Mouse (Mus musculus): ENCODE measurements at regions not wholly inside any gene's neighbourhood (a gene's known extent, or its start where the extent isn't known, plus 50 kb on each side); places are given as distances from the start of the nearest gene placed in this dataset.
"Not testable (repeated sequence)": the region's sequence is repeated elsewhere in the genome, so short reads cannot be mapped to it uniquely, and the experiment has no call there.

DNA sequence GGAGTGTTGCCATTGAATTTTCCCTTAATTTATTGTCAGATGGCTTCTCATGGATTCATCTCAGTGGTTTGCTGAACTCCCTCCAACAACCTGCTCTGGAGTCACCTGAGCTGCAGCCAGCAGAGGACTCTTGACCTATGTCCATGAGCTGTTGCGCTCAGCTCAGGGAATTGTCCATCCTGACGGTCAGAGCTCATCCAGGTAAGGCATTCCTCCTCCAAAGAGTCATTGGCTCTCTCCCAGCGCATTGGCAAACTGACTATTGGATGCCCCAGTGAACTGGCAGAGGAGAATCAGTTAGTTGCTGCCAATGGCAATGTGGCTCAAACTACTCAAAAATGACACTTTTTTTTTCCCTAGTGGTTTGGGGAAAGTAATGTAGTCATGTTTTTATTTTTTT lies 345.3 kb upstream of the Fign start:
- in situ Hi-C loops (cut with MboI, MseI), result no loop called here

DNA sequence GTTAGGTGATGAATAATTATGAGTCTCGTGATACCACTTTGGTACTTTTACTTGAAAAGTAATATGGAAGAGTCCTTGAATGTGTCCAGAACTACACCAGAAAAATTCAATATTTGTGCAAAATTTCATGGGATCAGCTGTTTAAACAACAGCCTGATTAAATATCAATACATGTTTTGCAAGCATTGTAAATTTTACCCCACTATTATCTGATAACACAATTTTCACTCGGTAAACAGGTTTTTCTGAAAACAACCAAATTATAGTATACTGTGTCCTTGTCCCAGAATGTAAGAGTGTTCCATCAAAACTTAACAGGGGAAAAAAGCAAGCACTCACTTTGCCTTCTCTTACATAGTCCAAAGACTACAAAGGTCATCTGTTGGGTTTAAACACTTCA lies 343.1 kb upstream of the Fign start:
- in situ Hi-C loops (cut with MboI, MseI), result no loop called here

DNA sequence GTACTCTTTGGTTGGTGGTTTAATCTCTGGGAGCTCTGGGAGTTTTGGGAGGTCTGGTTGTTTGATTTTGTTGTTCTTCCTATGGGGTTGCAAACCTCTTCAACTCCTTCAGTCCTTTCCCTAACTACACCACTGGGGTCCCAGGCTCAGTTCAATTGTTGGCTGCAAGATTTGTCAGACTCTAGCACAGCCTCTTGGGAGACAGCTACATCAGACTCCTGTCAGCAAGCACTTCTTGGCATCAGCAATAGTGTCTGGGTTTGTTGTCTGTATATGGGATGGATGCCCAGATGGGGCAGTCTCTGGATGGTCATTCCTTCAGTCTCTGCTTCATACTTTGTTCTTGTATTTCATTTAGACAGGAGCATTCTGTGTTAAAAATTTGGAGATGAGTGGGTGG lies 319.3 kb upstream of the Fign start:
- in situ Hi-C loops (cut with MboI, MseI), result not testable (repeated sequence)

DNA sequence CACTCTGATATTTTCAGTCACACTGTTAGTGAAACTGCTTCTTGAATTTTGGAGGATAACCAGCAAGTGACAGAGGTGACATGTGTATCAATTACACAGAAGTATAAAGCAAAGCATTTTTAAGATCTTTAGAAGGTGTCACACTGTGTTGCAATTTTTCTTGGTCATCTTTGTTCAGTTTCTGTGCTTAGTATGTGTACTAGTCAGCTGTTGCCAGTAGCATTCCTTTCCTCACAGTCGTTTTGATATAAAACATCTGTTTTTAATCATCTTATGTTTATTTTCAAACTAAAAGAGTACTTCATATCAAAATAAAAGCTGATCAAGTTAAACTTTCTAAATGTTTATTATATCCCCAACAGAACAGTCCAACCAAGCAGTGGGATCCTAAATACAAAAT lies 316.0 kb upstream of the Fign start:
- in situ Hi-C loops (cut with MboI, MseI), result no loop called here

DNA sequence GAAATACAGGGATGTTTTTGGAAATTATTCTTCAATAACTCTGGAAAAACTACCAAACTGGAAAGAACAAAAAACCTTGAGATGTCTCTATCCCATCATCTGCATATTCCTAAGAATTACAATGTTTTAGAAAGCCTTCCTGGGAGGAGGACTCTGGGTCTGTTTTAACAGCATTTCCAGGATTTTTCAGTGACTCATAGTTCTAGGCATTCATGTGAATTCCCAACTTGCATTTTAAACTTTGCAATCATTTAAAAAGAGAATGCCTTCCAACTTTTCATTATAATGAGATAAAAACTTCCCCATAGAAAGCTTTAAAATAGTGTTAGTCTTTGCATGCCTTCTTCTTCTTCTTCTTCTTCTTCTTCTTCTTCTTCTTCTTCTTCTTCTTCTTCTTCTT lies 315.4 kb upstream of the Fign start:
- in situ Hi-C loops (cut with MboI, MseI), result no loop called here

DNA sequence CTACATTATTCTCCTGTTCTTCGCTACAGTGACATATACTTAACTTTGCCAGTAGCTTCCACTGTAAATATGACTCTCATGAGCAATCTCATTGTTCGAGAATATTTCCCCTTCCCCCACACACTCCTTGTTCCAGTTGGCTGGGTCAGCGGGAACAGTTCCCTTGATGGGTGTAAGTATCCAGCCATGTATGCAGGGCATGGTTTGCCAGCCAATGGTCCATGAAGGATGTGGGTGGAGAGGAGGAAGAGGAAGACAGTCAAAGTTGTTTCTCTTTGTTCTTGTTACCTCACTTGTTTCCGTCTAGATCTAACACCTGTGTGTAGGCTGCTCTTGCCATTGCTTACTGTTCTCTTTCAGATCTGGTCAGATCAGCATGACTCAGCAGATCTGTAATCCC lies 298.1 kb upstream of the Fign start:
- in situ Hi-C loops (cut with MboI, MseI), result no loop called here

DNA sequence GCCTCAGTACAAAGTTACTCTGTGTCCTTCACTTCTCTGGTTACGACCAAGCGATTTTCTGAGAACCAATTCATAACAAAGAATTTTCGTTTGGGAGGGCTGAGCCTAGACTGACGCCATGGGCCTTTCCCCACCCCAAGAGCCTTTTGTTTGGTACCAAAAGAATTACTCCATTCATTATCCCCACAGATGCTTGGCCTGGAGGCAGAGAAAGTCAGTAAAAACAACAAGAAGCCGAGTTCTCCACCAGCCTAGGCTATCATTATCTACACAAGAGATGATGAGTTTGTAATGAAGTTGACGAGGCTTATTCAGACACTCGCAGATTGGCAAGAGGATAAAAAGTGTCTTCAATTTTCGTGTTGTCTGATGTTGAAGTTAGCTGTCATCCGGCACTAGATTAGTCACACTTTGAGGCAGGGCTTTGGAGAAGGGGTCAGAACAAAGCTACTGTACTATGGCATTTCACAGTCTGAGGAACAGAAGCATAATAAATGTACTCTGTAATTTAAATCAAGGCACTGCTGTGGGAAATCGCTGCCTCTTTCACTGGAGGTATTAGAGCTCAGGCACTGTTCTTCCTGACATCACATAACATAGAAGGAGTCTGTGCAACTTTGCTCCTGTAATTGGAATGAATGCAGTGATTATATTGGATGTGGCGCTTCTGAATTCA lies 296.9 kb upstream of the Fign start:
- in situ Hi-C loops (cut with MboI, MseI), result no loop called here

DNA sequence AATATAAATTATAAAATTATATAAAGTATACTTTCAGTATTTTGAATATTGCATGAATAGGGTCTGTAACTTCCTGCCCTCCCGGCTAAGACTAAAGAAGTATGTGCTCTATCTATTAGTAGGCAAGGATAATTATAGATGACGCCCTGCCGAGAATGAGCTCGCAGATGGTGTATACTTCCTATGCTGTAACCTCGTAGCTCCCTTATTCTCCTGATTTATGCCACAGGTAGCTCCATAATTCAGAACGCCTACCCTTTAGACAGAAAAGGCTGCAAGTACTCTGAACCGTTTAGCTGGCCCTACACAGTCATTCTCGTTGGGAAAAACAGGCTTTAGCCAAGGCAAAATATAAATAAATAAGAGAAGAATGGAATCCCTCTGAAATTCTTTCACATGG lies 296.4 kb upstream of the Fign start:
- in situ Hi-C loops (cut with MboI, MseI), result no loop called here

DNA sequence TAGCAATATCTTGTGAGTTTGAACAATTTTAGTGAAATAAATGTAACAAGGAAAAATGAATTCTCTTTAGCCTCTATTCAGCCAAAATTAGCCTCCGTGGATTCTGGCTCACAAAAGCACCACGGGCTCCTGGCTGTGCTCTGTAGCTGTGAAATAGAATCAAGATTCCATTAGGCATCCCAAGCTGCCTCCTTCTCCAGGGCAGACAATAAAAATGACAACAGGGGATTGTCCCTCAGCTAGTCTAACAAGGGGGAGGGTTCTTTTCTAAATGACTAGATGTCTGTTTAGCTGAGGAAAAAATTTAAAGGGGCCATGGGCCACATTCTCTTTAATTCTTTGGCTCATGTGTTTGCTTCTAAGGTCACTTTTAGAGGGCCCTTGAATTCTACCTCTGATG lies 272.0 kb upstream of the Fign start:
- in situ Hi-C loops (cut with MboI, MseI), result no loop called here

DNA sequence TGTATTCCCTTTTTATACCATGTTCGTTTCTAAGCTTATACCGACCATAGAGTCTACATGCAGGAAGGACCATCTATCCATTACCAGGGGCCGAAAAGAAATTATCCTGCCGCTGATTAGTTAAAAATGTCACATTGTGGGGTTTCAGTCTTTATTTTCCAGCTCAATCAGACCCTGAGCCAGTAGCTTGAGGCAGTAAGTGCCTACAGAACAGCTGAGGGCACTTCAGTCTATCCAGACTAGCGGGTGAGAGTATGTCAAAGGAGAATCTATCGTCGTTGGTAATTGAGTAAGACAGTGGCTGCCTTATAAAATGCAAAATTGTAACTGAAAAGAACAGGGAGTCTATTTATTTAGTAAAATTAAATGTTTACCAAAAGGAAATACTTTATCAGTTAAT lies 269.4 kb upstream of the Fign start:
- in situ Hi-C loops (cut with MboI, MseI), result no loop called here

DNA sequence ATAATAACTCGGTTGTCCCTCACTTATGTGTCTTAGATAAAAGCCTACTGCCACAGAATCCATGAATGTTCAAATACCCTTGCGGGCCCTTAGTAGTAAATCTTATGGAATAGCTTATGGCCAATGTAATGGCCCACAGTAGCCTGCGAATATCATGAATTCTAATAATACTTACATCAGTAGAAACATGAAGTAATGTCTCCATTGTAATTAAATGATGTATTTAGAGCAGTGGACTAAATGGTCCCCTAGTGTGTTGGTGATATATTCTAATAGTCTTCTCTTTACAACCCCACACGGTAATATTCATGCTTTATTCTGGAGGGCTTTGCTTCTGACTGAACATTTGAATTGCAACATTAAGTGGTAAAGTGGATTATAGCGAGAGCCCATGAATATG lies 268.7 kb upstream of the Fign start:
- in situ Hi-C loops (cut with MboI, MseI), result no loop called here

DNA sequence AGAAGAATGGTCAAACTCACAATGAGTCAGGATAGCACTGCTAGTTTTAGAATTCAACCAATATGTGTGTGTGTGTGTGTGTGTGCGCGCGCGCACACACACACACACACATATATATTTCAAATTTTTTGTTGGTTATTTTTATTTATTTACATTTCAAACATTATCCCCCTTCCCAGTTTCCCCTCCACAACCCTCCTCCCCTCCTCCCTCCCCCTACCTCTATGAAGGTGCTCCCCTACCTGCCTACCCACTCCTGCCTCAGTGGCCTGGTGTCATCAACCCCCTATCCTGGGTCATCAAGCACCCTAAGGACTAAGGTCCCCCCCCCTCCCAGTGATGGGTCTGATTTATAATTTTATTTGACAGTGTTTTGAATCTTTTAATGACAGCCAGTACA lies 258.4 kb upstream of the Fign start:
- in situ Hi-C loops (cut with MboI, MseI), result no loop called here

DNA sequence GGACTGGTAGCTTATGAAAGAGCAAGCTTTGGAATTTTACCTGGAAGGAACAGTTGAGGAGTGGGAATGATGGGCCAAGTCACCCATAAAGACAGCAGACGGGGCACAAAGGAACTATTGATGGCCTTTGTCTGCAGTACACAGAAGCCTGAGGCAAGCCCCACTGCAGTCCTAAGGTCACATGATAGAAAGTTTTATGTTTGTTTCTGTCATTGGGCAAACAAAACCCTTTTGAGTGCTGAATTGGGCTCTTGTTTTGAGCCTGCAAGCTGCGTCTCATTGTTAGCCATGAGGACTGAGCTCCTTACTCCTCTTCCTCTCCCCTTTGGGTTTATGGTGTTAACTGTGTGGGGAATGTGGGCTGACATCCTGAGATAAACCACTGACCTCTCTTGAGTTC lies 227.7 kb upstream of the Fign start:
- in situ Hi-C loops (cut with MboI, MseI), result no loop called here

Data from T-helper 2 cell (primary cell).